Mouse (Mus musculus): Measurements from ENCODE around the gene Trarg1. TPM values are rescaled to one million over a fixed set of nuclear protein-coding genes. Genes with fewer than 3 reads are reported as not detected.

Trarg1 gene
- polyA plus RNA-seq, 1 experiment from 2014 or later: 0.07 TPM

DNA sequence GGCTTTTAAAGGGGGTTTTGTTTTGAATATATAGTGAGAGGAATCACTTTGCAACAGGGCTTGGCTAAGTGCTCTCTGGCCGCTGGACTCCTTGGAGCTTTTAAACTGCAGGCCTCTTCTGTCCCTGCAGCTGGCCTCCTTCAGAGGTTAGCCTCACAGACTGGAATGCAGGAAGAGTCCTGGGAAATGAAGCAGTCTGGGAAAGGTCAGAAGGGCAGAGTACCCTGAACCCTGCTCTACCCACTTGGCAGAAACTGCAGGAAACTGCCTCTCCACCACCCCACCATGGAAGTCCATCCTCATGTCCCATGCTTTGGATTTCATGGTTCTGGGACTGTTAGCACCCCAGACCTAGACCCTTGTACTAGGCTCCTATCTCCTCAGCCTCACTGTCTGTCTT lies 29.3 kb downstream of the Trarg1 start:
- ATAC-seq (ENCODE audit: insufficient read depth): no peak
- TF ChIP-seq CTCF (IDR thresholded peaks at IDR 0.05; ENCODE audit: low read depth): no peak
- H3K9me3 ChIP-seq (ENCODE audit: low read depth, low read length): no peaks in the 10 kb centered on the region
- no peak overlapping the region for H3K9ac ChIP-seq
- no peaks in the 10 kb centered on the region for H3K4me1 ChIP-seq (ENCODE audit: insufficient read depth)
- H3K4me3 ChIP-seq (ENCODE audit: low read depth, low read length): no peak overlapping the region
- H3K4me2 ChIP-seq: no peak overlapping the region
- DNase-seq: no peak
- no peaks in the 10 kb centered on the region for H3K27me3 ChIP-seq (ENCODE audit: insufficient read depth, low read length)
- WGBS: 32% methylated on average over 1 of the region's 1 CpGs
- H3K36me3 ChIP-seq (ENCODE audit: insufficient read depth): no peaks in the 10 kb centered on the region
- H3K27ac ChIP-seq (ENCODE audit: low read depth): no peak overlapping the region

- ATAC-seq (ENCODE audit: insufficient read depth): peak; percentile 84
- Histone ChIP-seq H3K4me1 (ENCODE audit: insufficient read depth) (no peaks in the 10 kb centered on the region), H3K36me3 (ENCODE audit: insufficient read depth) (no peaks in the 10 kb centered on the region), H3K4me3 (ENCODE audit: low read depth, low read length) (no peak overlapping the region), H3K9ac (0 out of 2 replicates have a peak overlapping the region, but pooled peaks have one; percentile 29), H3K9me3 (ENCODE audit: low read depth, low read length) (no peaks in the 10 kb centered on the region), H3K27ac (ENCODE audit: low read depth) (no peak overlapping the region), H3K4me2 (peak overlapping the region; percentile 36), H3K27me3 (ENCODE audit: insufficient read depth, low read length) (no peaks in the 10 kb centered on the region)
- no peak for TF ChIP-seq CTCF (IDR thresholded peaks at IDR 0.05; ENCODE audit: low read depth)
- 21% methylated on average over 14 of the region's 17 CpGs for WGBS
- peak; percentile 78 for DNase-seq
Observed at GRCm38 (mm10) chr11:76709625-76710452, 30.2 kb downstream of the Trarg1 start.

DNA sequence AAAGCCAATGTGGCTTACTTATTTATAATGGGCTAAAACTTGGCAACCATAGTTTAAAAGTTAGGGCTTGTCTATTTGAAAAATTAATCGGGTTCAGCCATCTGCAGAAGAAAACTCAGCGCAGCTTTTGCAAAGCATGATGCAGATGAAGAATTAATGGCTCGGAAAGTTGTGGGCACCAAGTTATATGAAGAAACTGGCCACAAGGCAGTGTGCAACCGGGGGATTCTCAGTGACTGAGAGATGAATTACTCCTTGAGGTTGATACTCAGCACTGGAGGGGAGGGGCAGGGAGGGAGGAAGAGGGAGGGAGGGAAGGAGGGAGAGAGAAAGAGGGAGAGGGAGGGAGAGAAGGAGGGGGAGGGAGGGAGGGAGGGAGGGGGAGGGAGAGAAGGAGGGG lies 37.4 kb downstream of the Trarg1 start:
- Histone ChIP-seq H3K9ac (no peak overlapping the region), H3K9me3 (ENCODE audit: low read depth, low read length) (no peaks in the 10 kb centered on the region), H3K4me3 (ENCODE audit: low read depth, low read length) (no peak overlapping the region), H3K4me1 (ENCODE audit: insufficient read depth) (no peaks in the 10 kb centered on the region), H3K4me2 (no peak overlapping the region), H3K36me3 (ENCODE audit: insufficient read depth) (no peaks in the 10 kb centered on the region), H3K27me3 (ENCODE audit: insufficient read depth, low read length) (no peaks in the 10 kb centered on the region), H3K27ac (ENCODE audit: low read depth) (no peak overlapping the region)
- ATAC-seq (ENCODE audit: insufficient read depth) (no peak), DNase-seq (no peak)
- WGBS: 57% methylated on average over 4 of the region's 4 CpGs
- no peak for TF ChIP-seq CTCF (IDR thresholded peaks at IDR 0.05; ENCODE audit: low read depth)

- peaks cover 4% of the 10 kb centered on the region for H3K36me3 ChIP-seq (ENCODE audit: insufficient read depth)
- no peaks in the 10 kb centered on the region for H3K4me1 ChIP-seq (ENCODE audit: insufficient read depth)
- no peak overlapping the region for H3K4me2 ChIP-seq
- ATAC-seq (ENCODE audit: insufficient read depth) (no peak), DNase-seq (no peak)
- H3K9ac ChIP-seq: no peak overlapping the region
- TF ChIP-seq CTCF (IDR thresholded peaks at IDR 0.05; ENCODE audit: low read depth): no peak
- no peaks in the 10 kb centered on the region for H3K9me3 ChIP-seq (ENCODE audit: low read depth, low read length)
- H3K4me3 ChIP-seq (ENCODE audit: low read depth, low read length): no peak overlapping the region
- no peak overlapping the region for H3K27ac ChIP-seq (ENCODE audit: low read depth)
- WGBS: 66% methylated on average over 8 of the region's 8 CpGs
- H3K27me3 ChIP-seq (ENCODE audit: insufficient read depth, low read length): no peaks in the 10 kb centered on the region
Observed at GRCm38 (mm10) chr11:76723911-76724310, 44.3 kb downstream of the Trarg1 start.

DNA sequence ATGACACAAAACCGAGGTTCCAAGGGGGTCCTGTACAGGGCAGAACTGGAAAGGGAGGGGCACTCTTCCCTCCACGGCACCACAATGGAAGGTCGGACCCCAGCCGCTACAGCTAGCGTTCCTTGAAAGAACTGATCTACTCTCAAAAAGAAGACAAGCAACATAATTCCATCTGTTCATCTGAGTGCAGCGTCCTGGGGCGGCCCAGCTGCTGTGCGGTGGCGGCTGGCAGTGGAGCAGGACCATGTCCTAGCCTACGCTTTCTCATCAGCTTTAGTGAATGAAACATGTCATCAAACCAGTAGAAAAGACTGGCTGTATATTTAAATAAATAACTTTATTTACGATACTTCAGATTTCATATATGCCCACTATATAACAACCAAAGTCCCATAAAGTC lies 48.5 kb downstream of the Trarg1 start:
- no peak overlapping the region for H3K27ac ChIP-seq (ENCODE audit: low read depth)
- no peaks in the 10 kb centered on the region for H3K9me3 ChIP-seq (ENCODE audit: low read depth, low read length)
- no peak overlapping the region for H3K4me2 ChIP-seq
- no peak overlapping the region for H3K4me3 ChIP-seq (ENCODE audit: low read depth, low read length)
- no peaks in the 10 kb centered on the region for H3K4me1 ChIP-seq (ENCODE audit: insufficient read depth)
- no peaks in the 10 kb centered on the region for H3K27me3 ChIP-seq (ENCODE audit: insufficient read depth, low read length)
- peaks cover 45% of the 10 kb centered on the region for H3K36me3 ChIP-seq (ENCODE audit: insufficient read depth)
- no peak for DNase-seq
- WGBS: 94% methylated on average over 11 of the region's 11 CpGs
- no peak for ATAC-seq (ENCODE audit: insufficient read depth)
- TF ChIP-seq CTCF (IDR thresholded peaks at IDR 0.05; ENCODE audit: low read depth): no peak
- H3K9ac ChIP-seq: no peak overlapping the region

DNA sequence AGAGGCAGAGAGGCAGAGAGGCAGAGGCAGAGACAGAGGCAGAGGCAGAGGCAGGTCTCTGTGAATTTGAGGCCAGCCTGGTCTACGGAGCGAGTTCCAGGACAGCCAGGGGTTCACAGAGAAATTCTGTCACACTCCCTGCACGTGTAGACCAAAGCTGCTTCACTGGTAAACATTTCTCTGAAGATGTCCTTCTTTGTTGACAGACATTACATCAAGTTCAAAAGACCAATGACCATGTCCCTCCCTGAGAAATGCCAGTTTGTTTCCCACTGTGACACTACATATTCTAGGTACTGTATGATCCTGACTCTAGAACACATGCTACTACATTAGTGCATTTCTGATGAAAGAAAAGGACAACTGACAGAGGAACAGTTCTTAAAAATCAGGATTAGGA lies 51.0 kb downstream of the Trarg1 start:
- Histone ChIP-seq H3K4me1 (ENCODE audit: insufficient read depth) (no peaks in the 10 kb centered on the region), H3K4me3 (ENCODE audit: low read depth, low read length) (no peak overlapping the region), H3K4me2 (no peak overlapping the region), H3K9me3 (ENCODE audit: low read depth, low read length) (no peaks in the 10 kb centered on the region), H3K9ac (no peak overlapping the region), H3K27me3 (ENCODE audit: insufficient read depth, low read length) (no peaks in the 10 kb centered on the region), H3K27ac (ENCODE audit: low read depth) (no peak overlapping the region), H3K36me3 (ENCODE audit: insufficient read depth) (peaks cover 63% of the 10 kb centered on the region)
- TF ChIP-seq CTCF (IDR thresholded peaks at IDR 0.05; ENCODE audit: low read depth): no peak
- DNase-seq: no peak
- 68% methylated on average over 3 of the region's 3 CpGs for WGBS
- ATAC-seq (ENCODE audit: insufficient read depth): no peak

DNA sequence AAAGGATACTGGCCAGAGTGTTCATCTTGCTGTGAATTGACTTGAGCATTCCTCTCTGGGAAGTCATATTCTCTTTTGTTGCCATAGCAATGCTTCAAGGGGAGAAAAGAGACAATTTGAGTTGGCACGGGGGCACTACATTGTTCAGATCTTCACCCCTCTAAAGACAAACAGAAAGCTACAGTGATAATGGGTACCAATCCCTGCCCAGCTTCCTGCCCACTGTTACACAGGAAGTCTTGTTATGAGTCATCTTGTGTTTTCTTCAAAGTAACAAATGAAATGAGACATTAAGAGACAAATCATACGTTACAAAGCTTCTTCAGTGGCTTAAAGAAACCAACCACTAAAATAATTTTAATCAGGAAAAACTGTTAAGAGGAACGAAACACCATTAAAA lies 55.0 kb downstream of the Trarg1 start:
- no peak overlapping the region for H3K4me3 ChIP-seq (ENCODE audit: low read depth, low read length)
- 73% methylated on average over 3 of the region's 3 CpGs for WGBS
- no peak for ATAC-seq (ENCODE audit: insufficient read depth)
- no peak overlapping the region for H3K9ac ChIP-seq
- H3K27ac ChIP-seq (ENCODE audit: low read depth): no peak overlapping the region
- H3K4me2 ChIP-seq: no peak overlapping the region
- no peaks in the 10 kb centered on the region for H3K27me3 ChIP-seq (ENCODE audit: insufficient read depth, low read length)
- no peaks in the 10 kb centered on the region for H3K4me1 ChIP-seq (ENCODE audit: insufficient read depth)
- H3K36me3 ChIP-seq (ENCODE audit: insufficient read depth): peaks cover 59% of the 10 kb centered on the region
- DNase-seq: no peak
- no peaks in the 10 kb centered on the region for H3K9me3 ChIP-seq (ENCODE audit: low read depth, low read length)
- TF ChIP-seq CTCF (IDR thresholded peaks at IDR 0.05; ENCODE audit: low read depth): no peak

Data from lung, embryonic 14.5 days (tissue).